Mouse (Mus musculus): ENCODE data around the gene Prr5l.

Prr5l gene

GRCm38 (mm10) chr2:101742072-101742860 lies 140.6 kb downstream of the Prr5l start:
- no peak for TF ChIP-seq GATA4 (IDR thresholded peaks at IDR 0.05; ENCODE audit: insufficient replicate concordance, low read length)

- TF ChIP-seq GATA4 (IDR thresholded peaks at IDR 0.05; ENCODE audit: insufficient replicate concordance, low read length): no peak
Measured at GRCm38 (mm10) chr2:101741653-101742052, 141.2 kb downstream of the Prr5l start.

DNA sequence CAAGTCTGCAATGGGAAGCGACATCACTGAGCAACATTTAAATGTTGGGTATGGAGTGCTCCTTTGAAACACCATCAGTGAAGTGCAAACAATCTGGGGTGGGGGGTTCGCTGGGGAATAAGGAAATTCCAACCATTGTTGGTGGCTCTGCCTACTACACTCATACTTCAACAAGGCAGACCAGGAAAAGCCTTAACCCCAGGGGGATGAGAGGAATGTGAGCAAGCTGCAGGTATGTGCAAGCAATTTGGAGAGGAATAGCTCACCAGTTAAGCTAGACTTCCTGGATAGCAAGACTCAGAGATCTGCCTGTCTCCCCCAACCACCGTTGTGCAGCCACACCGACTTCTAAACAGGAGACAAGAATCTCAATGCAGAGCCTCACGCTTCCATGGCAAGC lies 142.9 kb downstream of the Prr5l start:
- no peak for TF ChIP-seq GATA4 (IDR thresholded peaks at IDR 0.05; ENCODE audit: insufficient replicate concordance, low read length)

GRCm38 (mm10) chr2:101733564-101733963 lies 149.3 kb downstream of the Prr5l start:
- no peak for TF ChIP-seq GATA4 (IDR thresholded peaks at IDR 0.05; ENCODE audit: insufficient replicate concordance, low read length)

DNA sequence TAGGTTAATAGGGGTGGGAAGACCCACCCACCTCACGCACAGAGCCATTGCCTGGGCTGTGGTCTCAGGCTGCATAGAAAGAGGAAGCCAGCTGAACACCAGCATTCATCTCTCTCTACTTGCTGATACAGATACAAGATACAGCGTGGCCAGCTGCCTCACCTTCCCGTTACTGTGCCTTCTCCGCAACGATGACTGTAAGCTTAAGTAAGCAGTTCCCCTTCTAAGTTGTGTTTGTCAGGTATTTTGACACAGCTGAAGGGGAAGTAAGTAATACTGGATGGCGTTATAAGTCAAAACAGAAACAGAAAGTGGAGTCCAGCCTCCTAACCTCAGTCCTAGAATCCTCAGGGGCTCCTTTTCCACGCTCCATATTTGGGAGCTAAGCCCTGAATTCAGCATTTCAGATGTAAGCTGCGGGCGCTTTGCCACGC lies 150.0 kb downstream of the Prr5l start:
- no peak for TF ChIP-seq GATA4 (IDR thresholded peaks at IDR 0.05; ENCODE audit: insufficient replicate concordance, low read length)

DNA sequence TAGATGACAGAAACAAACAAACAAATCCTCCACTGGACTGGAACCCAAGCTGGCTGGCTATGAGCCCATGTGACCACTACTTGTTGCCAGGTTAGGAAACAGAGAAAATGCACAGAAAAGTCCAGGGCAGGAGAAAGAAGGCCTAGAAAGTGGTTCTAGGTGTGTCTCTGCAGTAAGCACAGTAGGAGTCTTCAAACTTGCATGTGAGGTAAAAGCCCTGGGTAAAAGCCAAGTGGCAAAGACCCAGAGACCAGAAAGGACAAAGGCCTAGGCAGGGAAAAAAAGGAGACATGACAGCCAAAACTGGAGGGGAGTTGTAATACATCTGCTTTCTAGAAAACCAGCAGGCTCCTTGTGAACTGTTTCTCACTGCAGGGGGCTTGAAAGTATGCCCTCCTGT lies 151.9 kb downstream of the Prr5l start:
- TF ChIP-seq GATA4 (IDR thresholded peaks at IDR 0.05; ENCODE audit: insufficient replicate concordance, low read length): no peak

GRCm38 (mm10) chr2:101729472-101729871 lies 153.4 kb downstream of the Prr5l start:
- TF ChIP-seq GATA4 (IDR thresholded peaks at IDR 0.05; ENCODE audit: insufficient replicate concordance, low read length): no peak

DNA sequence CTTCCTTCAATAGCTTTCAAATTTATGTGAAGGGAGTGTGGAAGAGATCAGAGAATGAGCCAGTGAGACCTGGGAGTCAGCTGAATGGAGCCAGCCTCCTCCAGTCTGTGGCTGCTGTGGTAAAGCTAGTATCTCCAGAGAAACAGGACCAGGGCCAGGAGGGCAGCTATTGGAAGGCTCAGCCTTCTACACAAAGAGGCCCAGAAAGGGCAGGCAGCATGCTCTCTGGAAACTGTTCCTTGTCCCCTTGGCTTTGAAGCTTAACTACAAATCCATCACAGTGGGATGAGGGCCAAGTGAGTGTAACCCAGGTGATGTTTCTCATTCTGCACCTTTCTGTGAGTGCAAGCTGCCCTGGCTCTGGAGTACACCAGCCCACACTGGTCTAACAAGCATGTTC lies 155.0 kb downstream of the Prr5l start:
- no peak for TF ChIP-seq GATA4 (IDR thresholded peaks at IDR 0.05; ENCODE audit: insufficient replicate concordance, low read length)

- TF ChIP-seq GATA4 (IDR thresholded peaks at IDR 0.05; ENCODE audit: insufficient replicate concordance, low read length): no peak
Measured at GRCm38 (mm10) chr2:101723333-101723881, 159.4 kb downstream of the Prr5l start.

DNA sequence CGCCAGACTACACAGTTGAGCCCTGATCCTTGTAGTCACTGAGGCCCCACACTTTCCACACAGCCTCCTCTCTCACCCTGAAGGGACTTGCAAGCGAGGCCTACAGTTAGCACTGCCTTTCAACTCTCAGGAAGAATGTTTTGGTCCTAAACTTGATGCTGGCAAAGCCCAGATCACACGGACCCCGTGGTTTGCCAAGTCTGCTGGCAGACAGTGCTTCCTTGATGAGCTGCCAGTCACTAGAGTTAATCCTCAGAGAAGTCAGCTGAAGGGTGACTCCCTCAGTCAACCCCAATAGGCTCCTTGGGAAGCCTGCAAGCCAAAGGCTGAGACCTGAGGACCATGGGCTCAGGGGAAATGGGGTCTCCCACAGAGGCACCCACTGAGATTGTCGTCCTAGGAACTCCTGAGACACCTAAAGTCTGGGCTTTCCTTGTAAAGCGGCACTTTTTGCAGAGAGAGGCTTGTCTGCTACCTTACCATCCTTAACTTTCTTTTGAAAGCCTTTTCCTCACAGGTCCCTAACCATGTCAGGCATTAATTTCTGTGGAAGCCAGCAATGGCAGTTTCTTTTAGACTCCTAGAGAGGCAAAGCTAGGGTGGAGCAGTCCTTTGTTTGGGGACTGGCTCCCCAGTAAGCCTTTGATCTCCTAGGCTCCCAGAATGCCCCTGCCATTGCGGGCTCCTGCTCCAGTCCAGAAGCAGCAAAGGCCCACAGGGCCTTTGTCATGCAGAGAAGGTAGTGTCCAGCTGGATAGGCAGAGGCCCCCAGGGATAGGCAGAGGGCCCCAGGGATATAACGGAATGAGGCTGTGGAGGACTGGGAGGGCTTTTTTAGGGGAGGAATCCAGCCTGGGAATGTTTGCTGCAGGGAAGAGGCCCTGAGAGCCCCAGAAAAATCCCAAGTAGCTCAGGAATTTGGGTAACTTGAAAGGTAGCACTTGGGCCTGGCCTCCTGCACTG lies 160.2 kb downstream of the Prr5l start:
- no peak for TF ChIP-seq GATA4 (IDR thresholded peaks at IDR 0.05; ENCODE audit: insufficient replicate concordance, low read length)

GRCm38 (mm10) chr2:101721835-101722234 lies 161.0 kb downstream of the Prr5l start:
- no peak for TF ChIP-seq GATA4 (IDR thresholded peaks at IDR 0.05; ENCODE audit: insufficient replicate concordance, low read length)

- no peak for TF ChIP-seq GATA4 (IDR thresholded peaks at IDR 0.05; ENCODE audit: insufficient replicate concordance, low read length)
Measured at GRCm38 (mm10) chr2:101717162-101717561, 165.7 kb downstream of the Prr5l start.

DNA sequence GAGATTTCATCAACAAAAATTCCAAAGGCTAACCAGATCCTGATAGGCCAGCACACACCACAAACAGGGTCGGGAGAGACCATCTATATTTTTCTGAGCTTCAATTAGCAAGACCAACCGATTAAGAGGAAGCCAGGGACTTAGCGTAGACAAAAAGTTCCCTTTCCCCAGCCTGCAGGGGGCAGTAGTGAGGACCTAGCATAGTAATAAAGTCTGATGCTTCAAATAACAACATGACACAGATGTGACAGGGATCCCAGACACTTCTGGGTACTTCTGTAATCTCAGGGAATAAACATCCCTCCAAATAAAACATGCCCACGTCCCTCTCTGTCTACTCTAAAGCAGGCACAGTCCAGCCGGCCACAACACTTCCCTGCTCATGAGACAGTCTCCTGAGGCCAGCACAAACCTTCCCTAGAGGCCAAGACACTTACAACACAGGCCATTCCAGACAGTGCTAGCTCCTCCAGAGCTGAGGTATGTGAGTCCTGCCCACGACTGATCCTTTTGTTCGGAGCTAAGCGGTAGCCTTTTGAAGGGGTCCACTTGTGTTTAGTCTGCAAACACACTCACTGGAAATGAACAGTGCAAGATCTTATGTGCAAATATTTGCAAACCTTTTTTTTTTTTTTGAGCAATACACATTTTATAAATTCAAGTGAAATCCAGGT lies 167.0 kb downstream of the Prr5l start:
- TF ChIP-seq GATA4 (IDR thresholded peaks at IDR 0.05; ENCODE audit: insufficient replicate concordance, low read length): no peak

DNA sequence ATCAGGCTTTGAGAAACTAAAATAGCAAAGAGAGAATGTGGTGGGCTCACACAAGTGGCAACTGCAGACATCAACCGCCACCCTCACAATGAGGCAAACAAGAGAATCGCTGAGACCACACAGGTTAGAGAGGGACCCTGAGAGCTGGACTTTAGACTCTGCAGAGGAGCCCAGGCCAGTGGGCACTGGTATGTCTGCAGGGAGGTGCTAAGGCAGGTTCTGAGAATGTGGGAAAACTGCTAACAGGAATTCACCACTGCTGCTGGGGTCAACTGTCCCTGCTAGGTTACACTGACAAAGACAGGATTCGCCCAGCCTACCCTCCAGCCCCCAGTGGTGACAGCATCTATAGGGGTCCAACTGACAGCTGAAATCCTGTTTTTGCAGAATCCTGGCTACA lies 171.2 kb downstream of the Prr5l start:
- no peak for TF ChIP-seq GATA4 (IDR thresholded peaks at IDR 0.05; ENCODE audit: insufficient replicate concordance, low read length)

DNA sequence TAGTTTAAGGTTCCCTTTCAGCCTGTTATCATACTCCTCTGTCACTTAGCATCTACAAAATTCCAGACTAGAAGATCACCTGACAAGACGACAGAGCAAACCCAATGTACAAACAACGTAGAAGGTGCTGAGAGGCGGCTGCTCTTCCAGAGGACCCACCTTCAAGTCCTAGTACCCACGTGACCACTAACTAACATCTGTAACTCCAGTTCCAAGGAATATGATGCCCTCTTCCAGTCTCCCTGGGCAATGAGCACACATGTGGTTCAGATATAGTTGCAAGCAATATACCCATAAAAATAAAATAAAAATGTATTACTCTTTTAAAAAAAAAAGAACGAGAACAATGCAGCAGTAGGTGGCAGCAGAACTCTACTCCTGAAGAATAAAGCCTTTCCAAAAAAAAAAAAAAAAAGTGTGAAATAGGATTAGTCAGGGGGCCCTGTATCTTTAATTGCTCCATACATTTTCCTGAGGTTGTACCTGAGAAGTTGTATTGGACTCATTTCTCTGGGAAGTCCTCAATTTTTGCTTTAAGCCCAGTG lies 176.8 kb downstream of the Prr5l start:
- no peak for TF ChIP-seq GATA4 (IDR thresholded peaks at IDR 0.05; ENCODE audit: insufficient replicate concordance, low read length)

Data from liver, adult (tissue).